Mouse (Mus musculus): ENCODE data around the gene Map6d1. TPM values are rescaled to one million over a fixed set of nuclear protein-coding genes. Genes with fewer than 3 reads are reported as not detected.

Map6d1 gene
- 0.11 TPM for polyA plus RNA-seq (2017; shearing (Covaris generic))

GRCm38 (mm10) chr16:20240468-20241414, at the start of gene Map6d1:
TSS of gene Map6d1 (minus strand) at chr16:20241358.

Other genes starting within 250 kb of the Map6d1 start
- 64.4 TPM for gene Klhl24, start 143.8 kb downstream of the Map6d1 start, polyA plus RNA-seq (2017; shearing (Covaris generic))
- 27.8 TPM for gene Yeats2, start 100.3 kb downstream of the Map6d1 start, polyA plus RNA-seq (2017; shearing (Covaris generic))
- 85.9 TPM for gene Parl, start 61.0 kb upstream of the Map6d1 start, polyA plus RNA-seq (2017; shearing (Covaris generic))
- not detected for gene Cyp2ab1, start 84.0 kb upstream of the Map6d1 start, polyA plus RNA-seq (2017; shearing (Covaris generic))
- 46.7 TPM for gene Abcc5, start 185.0 kb upstream of the Map6d1 start, polyA plus RNA-seq (2017; shearing (Covaris generic))